Mouse (Mus musculus): ENCODE measurements around the gene Fam217a. TPM values are rescaled to one million over a fixed set of nuclear protein-coding genes. Genes with fewer than 3 reads are reported as not detected.
"Not testable (repeated sequence)": the region's sequence is repeated elsewhere in the genome, so short reads cannot be mapped to it uniquely, and the experiment has no call there.

Gene Fam217a
- 4.6 and 5.5 TPM in 2 replicates for polyA plus RNA-seq (2015; fragmentation: Nextera tagmentation; extraction: Ambion mirVana)

DNA sequence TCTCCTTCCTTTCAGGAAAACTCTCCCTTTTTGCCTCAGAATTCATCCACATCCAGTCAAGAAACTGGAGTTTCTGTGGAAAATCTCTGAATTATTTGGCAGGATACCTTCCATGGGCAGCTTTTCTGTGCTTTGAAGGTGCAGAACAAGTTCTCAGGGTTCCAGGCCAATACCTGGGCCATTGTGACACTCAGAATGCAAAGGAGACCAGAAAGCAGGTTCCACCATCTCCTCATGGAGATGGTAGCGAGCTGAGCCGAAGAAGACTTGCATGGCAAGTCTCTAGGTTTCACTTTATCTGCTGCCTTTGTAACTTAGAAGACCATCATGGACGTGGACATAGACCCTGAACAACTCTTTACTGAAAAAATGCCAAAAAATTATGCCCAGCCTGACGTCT is at the start of gene Fam217a, which contains the start of gene 4933417A18Rik:
TSS of gene Fam217a (minus strand) at position 101 of the 400 bp plus-strand sequence.
TSS of gene 4933417A18Rik (plus strand) at position 200 of the 400 bp plus-strand sequence.
- Histone ChIP-seq H3K9me3 (ENCODE audit: low read length) (no peaks in the 10 kb centered on the region), H3K4me2 (replicated peaks; ENCODE audit: low read depth, low read length) (no peak within 1 kb of the TSS), H3K36me3 (ENCODE audit: insufficient read depth, low read length) (no peaks in the 10 kb centered on the region), H3K27ac (ENCODE audit: low read length) (no peak within 1 kb of the TSS), H3K9ac (replicated peaks; ENCODE audit: low read length) (no peak within 1 kb of the TSS), H3K4me3 (ENCODE audit: low read length) (no peak within 1 kb of the TSS), H3K4me1 (ENCODE audit: insufficient read depth, low read length) (no peaks in the 10 kb centered on the region), H3K27me3 (ENCODE audit: insufficient read depth, low read length) (no peaks in the 10 kb centered on the region)
- ATAC-seq (ENCODE audit: low FRiP score, low TSS enrichment): no peak
- 80% methylated on average over 4 of the region's 4 CpGs for WGBS

DNA sequence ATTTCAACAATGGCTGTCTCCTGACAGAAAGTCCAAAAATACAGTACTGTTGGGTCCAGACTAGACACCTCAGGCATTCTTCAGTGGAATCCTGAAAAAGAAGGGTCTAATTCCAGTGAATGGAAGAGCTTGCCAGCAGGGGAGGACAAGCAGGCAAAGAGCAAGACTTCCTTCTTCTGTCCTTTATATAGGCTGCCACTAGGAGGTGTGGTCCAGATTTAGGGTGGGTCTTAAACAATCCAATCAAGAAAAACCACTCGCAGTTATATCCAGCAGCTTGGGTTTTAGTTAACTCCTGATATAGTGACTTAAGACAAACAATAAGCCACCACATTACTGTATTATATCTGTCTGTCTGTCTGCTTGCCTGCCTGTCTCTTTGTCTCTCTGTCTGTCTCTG is 49.7 kb upstream of the Fam217a start:
- H3K4me1 ChIP-seq (ENCODE audit: insufficient read depth, low read length): no peaks in the 10 kb centered on the region
- H3K4me3 ChIP-seq (ENCODE audit: low read length): no peak overlapping the region
- no peak for ATAC-seq (ENCODE audit: low FRiP score, low TSS enrichment)
- no peaks in the 10 kb centered on the region for H3K27me3 ChIP-seq (ENCODE audit: insufficient read depth, low read length)
- H3K4me2 ChIP-seq (replicated peaks; ENCODE audit: low read depth, low read length): no peak overlapping the region
- peaks cover 17% of the 10 kb centered on the region for H3K36me3 ChIP-seq (ENCODE audit: insufficient read depth, low read length)
- 56% methylated on average over 1 of the region's 1 CpGs for WGBS
- H3K9me3 ChIP-seq (ENCODE audit: low read length): no peaks in the 10 kb centered on the region
- no peak overlapping the region for H3K27ac ChIP-seq (ENCODE audit: low read length)
- H3K9ac ChIP-seq (replicated peaks; ENCODE audit: low read length): no peak overlapping the region

DNA sequence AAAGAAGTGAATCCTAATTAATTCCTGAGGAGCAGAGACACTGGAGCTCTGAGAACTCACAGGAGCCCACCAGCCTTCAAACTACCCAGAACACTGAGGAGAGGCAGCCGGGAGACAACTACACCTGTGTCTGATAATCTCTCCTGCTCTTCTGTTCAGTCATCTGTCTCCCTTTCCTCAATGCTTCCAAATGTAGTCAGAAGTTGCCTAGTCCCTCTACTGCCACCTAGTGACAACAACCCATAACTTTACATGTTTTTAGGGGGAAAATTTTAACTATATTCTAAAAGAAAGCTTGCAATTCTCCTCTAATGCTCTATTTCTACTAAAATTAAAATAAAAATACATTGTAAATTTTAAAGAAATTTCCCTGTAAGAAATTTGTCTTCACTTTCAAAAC is 49.0 kb upstream of the Fam217a start:
- Histone ChIP-seq H3K9ac (replicated peaks; ENCODE audit: low read length) (no peak overlapping the region), H3K9me3 (ENCODE audit: low read length) (no peaks in the 10 kb centered on the region), H3K4me3 (ENCODE audit: low read length) (no peak overlapping the region), H3K4me1 (ENCODE audit: insufficient read depth, low read length) (no peaks in the 10 kb centered on the region), H3K27me3 (ENCODE audit: insufficient read depth, low read length) (no peaks in the 10 kb centered on the region), H3K4me2 (replicated peaks; ENCODE audit: low read depth, low read length) (no peak overlapping the region), H3K27ac (ENCODE audit: low read length) (no peak overlapping the region), H3K36me3 (ENCODE audit: insufficient read depth, low read length) (peaks cover 14% of the 10 kb centered on the region)
- WGBS: 45% methylated on average over 1 of the region's 1 CpGs
- ATAC-seq (ENCODE audit: low FRiP score, low TSS enrichment): no peak

DNA sequence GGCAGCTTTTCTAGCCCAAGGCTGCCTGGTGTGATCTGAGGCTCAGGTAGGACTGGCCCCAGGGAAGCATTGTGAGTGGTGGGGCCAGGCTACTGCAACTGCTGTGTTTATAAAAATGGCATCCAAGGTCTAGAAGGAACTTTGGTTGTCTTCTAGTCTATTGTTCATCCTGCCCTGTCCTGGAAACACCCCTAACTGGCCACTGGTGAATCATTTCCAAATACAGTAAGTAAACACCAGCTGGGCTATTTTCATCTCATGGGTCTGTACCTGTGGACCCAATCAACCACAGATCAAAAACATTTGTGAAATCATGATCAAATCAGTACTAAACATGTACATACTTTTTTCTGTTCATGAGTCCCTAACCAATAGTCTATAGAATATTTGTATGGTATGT is 48.3 kb upstream of the Fam217a start:
- not testable (repeated sequence) for H3K27me3 ChIP-seq (ENCODE audit: insufficient read depth, low read length); H3K27ac ChIP-seq (ENCODE audit: low read length); H3K4me2 ChIP-seq (replicated peaks; ENCODE audit: low read depth, low read length); H3K9me3 ChIP-seq (ENCODE audit: low read length); H3K4me3 ChIP-seq (ENCODE audit: low read length); H3K36me3 ChIP-seq (ENCODE audit: insufficient read depth, low read length); H3K4me1 ChIP-seq (ENCODE audit: insufficient read depth, low read length); H3K9ac ChIP-seq (replicated peaks; ENCODE audit: low read length); ATAC-seq (ENCODE audit: low FRiP score, low TSS enrichment)

DNA sequence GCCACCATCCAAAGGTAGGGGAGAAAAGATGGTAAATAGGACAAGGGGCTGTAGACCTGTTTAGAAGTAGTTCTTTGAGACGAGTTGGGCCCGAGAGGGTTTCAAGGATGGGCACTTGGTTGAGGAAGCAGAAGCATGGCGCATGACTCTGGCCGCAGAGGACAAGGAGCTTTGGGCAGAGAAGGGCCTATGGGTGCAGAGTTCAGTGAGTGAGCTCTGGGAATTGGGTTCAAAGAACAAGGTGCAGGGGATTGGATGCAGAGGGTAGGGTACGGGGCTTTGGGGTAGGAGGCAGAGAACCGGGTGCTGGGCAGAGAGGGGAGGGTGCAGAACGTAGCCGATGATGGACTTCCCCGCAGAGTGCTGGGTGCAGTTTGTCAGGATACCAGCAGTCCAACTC is 41.5 kb upstream of the Fam217a start:
- WGBS: 65% methylated on average over 9 of the region's 9 CpGs
- peak; percentile 52; the same call in 1 of the 2 replicates for ATAC-seq (ENCODE audit: low FRiP score, low TSS enrichment)
- H3K4me1 ChIP-seq (ENCODE audit: insufficient read depth, low read length): peaks cover 11% of the 10 kb centered on the region; the same call in 1 of the 2 replicates

DNA sequence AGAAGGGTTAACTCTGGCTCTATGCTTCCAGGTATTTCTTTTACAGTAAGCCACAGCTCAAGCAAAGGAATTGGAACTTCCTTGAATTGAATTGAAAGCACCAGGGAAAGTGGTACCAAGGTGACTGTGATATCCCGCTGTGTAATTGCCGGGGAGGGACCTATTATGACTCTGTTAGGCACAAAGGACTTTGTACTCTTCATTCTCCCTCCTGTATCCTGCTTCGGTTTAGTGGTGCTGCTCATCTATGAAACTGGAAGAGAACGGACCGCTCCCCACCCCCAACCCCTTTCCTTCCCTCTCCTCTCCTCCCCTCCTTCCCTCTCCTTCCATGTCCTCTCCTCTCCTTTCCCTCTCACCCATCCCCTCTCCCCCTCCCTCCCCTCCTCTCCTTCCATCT is 40.8 kb upstream of the Fam217a start:
- 14% methylated on average over 5 of the region's 5 CpGs for WGBS
- peak overlapping the region; percentile 59 for H3K4me3 ChIP-seq (ENCODE audit: low read length)
- H3K9me3 ChIP-seq (ENCODE audit: low read length): no peaks in the 10 kb centered on the region
- H3K4me1 ChIP-seq (ENCODE audit: insufficient read depth, low read length): peaks cover 11% of the 10 kb centered on the region; the same call in 1 of the 2 replicates
- no peaks in the 10 kb centered on the region for H3K36me3 ChIP-seq (ENCODE audit: insufficient read depth, low read length)
- H3K9ac ChIP-seq (replicated peaks; ENCODE audit: low read length): no peak overlapping the region
- no peak for ATAC-seq (ENCODE audit: low FRiP score, low TSS enrichment)
- H3K27me3 ChIP-seq (ENCODE audit: insufficient read depth, low read length): peaks cover 3% of the 10 kb centered on the region; the same call in 1 of the 2 replicates
- peak overlapping the region; percentile 93 for H3K4me2 ChIP-seq (replicated peaks; ENCODE audit: low read depth, low read length)
- H3K27ac ChIP-seq (ENCODE audit: low read length): no peak overlapping the region

More for the DNA sequence above, 41.5 kb upstream of the Fam217a start:
- not testable (repeated sequence) for H3K27ac ChIP-seq (ENCODE audit: low read length); H3K4me2 ChIP-seq (replicated peaks; ENCODE audit: low read depth, low read length); H3K27me3 ChIP-seq (ENCODE audit: insufficient read depth, low read length); H3K9me3 ChIP-seq (ENCODE audit: low read length); H3K36me3 ChIP-seq (ENCODE audit: insufficient read depth, low read length); H3K4me3 ChIP-seq (ENCODE audit: low read length); H3K9ac ChIP-seq (replicated peaks; ENCODE audit: low read length)

DNA sequence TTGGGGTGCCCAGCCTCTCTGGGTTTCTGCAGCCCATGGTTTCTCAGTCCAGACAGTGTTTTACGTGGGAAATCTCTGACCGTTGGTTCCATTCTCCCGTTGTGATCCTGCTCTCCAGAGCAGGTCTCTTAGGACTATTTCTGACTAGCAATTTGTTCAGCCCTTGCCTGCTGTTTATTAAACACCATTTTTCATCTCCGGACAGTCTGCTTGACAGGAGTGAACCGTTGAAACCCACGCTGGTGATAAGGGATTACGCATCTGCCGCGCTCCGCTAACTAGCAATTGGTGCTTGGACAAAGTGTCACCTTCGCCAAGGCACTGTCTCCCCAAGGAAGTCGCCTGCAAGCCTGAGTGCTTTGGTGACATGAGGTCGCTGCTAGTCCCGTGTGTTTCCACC is 40.3 kb upstream of the Fam217a start:
- peak overlapping the region; percentile 93 for H3K4me2 ChIP-seq (replicated peaks; ENCODE audit: low read depth, low read length)
- H3K9me3 ChIP-seq (ENCODE audit: low read length): no peaks in the 10 kb centered on the region
- peaks cover 11% of the 10 kb centered on the region; the same call in 1 of the 2 replicates for H3K4me1 ChIP-seq (ENCODE audit: insufficient read depth, low read length)
- H3K27ac ChIP-seq (ENCODE audit: low read length): no peak overlapping the region
- H3K4me3 ChIP-seq (ENCODE audit: low read length): peak overlapping the region; percentile 59
- H3K27me3 ChIP-seq (ENCODE audit: insufficient read depth, low read length): peaks cover 3% of the 10 kb centered on the region; the same call in 1 of the 2 replicates
- 3% methylated on average over 14 of the region's 14 CpGs for WGBS
- H3K36me3 ChIP-seq (ENCODE audit: insufficient read depth, low read length): no peaks in the 10 kb centered on the region
- peak overlapping the region; percentile 53; the same call in 1 of the 2 replicates for H3K9ac ChIP-seq (replicated peaks; ENCODE audit: low read length)
- no peak for ATAC-seq (ENCODE audit: low FRiP score, low TSS enrichment)

DNA sequence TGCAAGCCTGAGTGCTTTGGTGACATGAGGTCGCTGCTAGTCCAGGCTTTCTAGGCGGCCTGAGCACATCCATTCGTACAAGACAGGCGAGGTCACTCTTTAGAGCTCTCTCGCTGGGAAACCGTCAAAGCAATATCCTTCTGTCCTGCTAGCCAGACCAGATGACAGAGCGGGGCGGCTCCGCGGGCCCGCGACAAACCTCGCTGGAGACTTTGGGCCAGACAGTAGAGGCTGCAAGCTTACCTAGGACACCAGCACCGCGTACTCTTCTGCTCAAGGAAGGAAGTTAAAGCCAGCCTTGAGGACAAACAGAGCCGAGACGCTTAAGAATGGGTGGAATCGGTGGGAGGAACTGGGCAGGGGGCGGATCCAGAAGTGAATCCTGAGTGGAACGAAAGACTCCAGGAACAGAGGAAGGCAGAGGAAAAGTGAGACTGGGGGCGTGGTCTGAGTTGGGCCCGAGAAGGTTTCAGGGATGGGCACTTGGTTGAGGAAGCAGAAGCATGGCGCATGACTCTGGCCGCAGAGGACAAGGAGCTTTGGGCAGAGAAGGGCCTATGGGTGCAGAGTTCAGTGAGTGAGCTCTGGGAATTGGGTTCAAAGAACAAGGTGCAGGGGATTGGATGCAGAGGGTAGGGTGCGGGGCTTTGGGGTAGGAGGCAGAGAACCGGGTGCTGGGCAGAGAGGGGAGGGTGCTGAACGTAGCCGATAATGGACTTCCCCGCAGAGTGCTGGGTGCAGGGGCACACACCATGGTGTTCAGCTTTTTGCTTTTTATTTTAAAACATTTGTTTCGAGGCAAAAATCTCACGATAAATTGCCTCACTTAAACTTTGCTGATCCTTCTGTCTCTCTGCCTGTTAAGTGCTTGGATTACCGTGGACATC is 39.6 kb upstream of the Fam217a start, which contains the start of gene Eci3:
TSS of gene Eci3 (minus strand) at position 300 of the 887 bp plus-strand sequence.
- Histone ChIP-seq H3K27ac (ENCODE audit: low read length) (no peak within 1 kb of the TSS), H3K4me3 (ENCODE audit: low read length) (peak within 1 kb of the TSS; percentile 59), H3K9me3 (ENCODE audit: low read length) (no peaks in the 10 kb centered on the region), H3K27me3 (ENCODE audit: insufficient read depth, low read length) (peaks cover 3% of the 10 kb centered on the region; the same call in 1 of the 2 replicates), H3K4me1 (ENCODE audit: insufficient read depth, low read length) (peaks cover 11% of the 10 kb centered on the region; the same call in 1 of the 2 replicates), H3K9ac (replicated peaks; ENCODE audit: low read length) (peak within 1 kb of the TSS; percentile 74), H3K36me3 (ENCODE audit: insufficient read depth, low read length) (no peaks in the 10 kb centered on the region), H3K4me2 (replicated peaks; ENCODE audit: low read depth, low read length) (peak within 1 kb of the TSS; percentile 93)
- ATAC-seq (ENCODE audit: low FRiP score, low TSS enrichment): peak; percentile 93
- 2% methylated on average over 32 of the region's 32 CpGs for WGBS

DNA sequence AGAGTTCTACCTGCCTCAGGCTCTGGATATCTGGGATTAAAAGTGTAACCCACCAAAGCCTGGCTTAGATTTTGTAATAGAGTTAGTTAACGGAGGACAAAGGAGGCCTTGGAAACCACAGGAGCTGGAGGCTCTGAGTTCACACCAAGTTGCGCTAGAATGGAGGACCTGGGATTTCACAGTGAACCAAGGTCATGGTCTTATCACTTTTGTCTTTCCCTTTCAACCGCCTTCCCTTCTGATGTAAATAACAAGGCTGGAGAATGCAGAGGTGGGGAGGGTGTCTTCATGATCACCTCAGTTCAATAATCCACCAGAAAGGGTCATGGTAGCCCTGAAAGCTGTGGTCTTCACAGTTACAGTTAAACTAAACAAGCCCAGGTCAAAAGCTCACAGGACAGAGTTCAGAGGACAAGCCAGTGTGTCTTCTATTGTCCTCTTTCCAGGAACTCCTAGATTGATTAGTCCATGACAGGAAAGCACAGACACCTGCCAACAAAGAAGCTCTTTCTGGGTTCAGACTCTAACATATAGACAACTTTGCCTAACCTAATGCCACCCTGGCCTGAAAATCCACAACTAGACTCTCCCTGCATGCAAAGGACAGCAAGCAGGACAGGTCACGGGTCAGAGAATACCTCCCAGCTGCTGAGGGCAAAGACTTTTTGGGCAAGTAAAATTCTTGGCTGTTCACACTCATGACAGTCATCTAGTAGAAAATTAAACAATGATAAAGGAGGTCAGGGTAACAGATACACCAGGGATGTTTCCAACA is 37.1 kb upstream of the Fam217a start:
- Histone ChIP-seq H3K9ac (replicated peaks; ENCODE audit: low read length) (no peak overlapping the region), H3K4me2 (replicated peaks; ENCODE audit: low read depth, low read length) (no peak overlapping the region), H3K9me3 (ENCODE audit: low read length) (no peaks in the 10 kb centered on the region), H3K4me3 (ENCODE audit: low read length) (no peak overlapping the region), H3K27me3 (ENCODE audit: insufficient read depth, low read length) (peaks cover 3% of the 10 kb centered on the region; the same call in 1 of the 2 replicates), H3K4me1 (ENCODE audit: insufficient read depth, low read length) (peaks cover 11% of the 10 kb centered on the region; the same call in 1 of the 2 replicates), H3K27ac (ENCODE audit: low read length) (no peak overlapping the region), H3K36me3 (ENCODE audit: insufficient read depth, low read length) (no peaks in the 10 kb centered on the region)
- ATAC-seq (ENCODE audit: low FRiP score, low TSS enrichment): no peak
- whole genome bisulfite sequencing: 90% methylated on average over 4 of the region's 4 CpGs

Measured in kidney, embryonic 16.5 days (tissue).